Comparison of ENCODE assay signal across 8 mouse cellular contexts in the genomic region with DNA sequence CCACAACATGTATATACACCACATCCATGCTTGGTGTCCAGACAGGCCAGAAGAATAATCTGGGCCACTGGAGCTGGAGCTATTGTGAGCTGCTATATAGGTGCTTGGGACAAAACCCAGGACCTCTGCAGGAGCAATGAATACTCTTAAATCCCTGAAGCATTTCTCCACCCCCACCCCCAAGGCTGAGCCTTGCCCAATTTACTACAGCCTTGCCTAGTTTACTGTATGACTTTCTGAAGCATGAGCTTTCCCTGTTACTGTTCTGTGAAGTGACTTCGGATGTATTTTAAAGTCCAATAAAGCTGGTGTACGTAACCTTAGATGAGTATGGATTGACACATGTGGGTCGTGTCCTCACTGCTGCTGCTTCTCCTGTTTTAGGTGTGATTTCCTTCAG. TPM values are rescaled to one million over a fixed set of nuclear protein-coding genes. Genes with fewer than 3 reads are reported as not detected.
DNase-seq lines count a peak whose midpoint lies in the region; ATAC-seq and TF ChIP-seq lines count a peak whose summit lies in the region.
"Had no signal": no experiment of that assay in that cellular context is flagged by ENCODE, and none has a peak within 500 bp of the region (broad histone marks: within the 10 kb centered on the region; RNA-seq: fewer than 3 reads in every experiment).

No protein-coding gene starts in this region.

- no peak overlapping the region for H3K9ac ChIP-seq in forebrain, embryonic 14.5 days (ENCODE audit: low read length)
- no peak overlapping the region for H3K9ac ChIP-seq in limb, embryonic 14.5 days (ENCODE audit: low read depth, low read length, severe bottlenecking)

- peak overlapping the region; percentile 70 for H3K4me3 ChIP-seq in megakaryocyte, embryonic 14.5 days (replicated peaks)
- peak overlapping the region; percentile 75; the same call in 1 of the 2 replicates for H3K4me3 ChIP-seq in forebrain, embryonic 14.5 days (ENCODE audit: low read depth, low read length)
- peak overlapping the region; percentile 78 for H3K4me3 ChIP-seq in limb, embryonic 14.5 days (replicated peaks; ENCODE audit: low read length)

- ATAC-seq in megakaryocyte, adult 5-6 weeks (ENCODE audit: poor library complexity, severe bottlenecking), result no peak
- ATAC-seq in forebrain, embryonic 14.5 days, result no peak
- ATAC-seq in limb, embryonic 14.5 days (ENCODE audit: low FRiP score, low read depth), result no peak
- no peak for ATAC-seq in monocyte, adult 5-6 weeks (replicated peaks; ENCODE audit: insufficient number of reproducible peaks, low FRiP score, low TSS enrichment, poor library complexity, severe bottlenecking)

- H3K27me3 ChIP-seq in megakaryocyte, embryonic 14.5 days (replicated peaks), result no peaks in the 10 kb centered on the region
- H3K27me3 ChIP-seq in forebrain, embryonic 14.5 days (replicated peaks; ENCODE audit: control insufficient read depth, insufficient read depth, low read length), result no peaks in the 10 kb centered on the region
- H3K27me3 ChIP-seq in limb, embryonic 14.5 days (ENCODE audit: control insufficient read depth, insufficient read depth, low read length), result no peaks in the 10 kb centered on the region

- H3K9me3 ChIP-seq in megakaryocyte, embryonic 14.5 days, result no peaks in the 10 kb centered on the region
- no peaks in the 10 kb centered on the region for H3K9me3 ChIP-seq in forebrain, embryonic 14.5 days (replicated peaks; ENCODE audit: control insufficient read depth, low read length)
- H3K9me3 ChIP-seq in limb, embryonic 14.5 days (ENCODE audit: control insufficient read depth, low read length), result no peaks in the 10 kb centered on the region

- DNase-seq in forebrain, embryonic 14.5 days (ENCODE audit: low spot score), result no peak
- DNase-seq in limb, embryonic 14.5 days (ENCODE audit: low spot score), result no peak
- DNase-seq in urinary bladder, postnatal 36 days (ENCODE audit: low spot score in 2 of 2), result no peak
- DNase-seq in cerebellum, postnatal 36 days, result no peak
- DNase-seq: cerebellum, adult 9-10 months had no signal

- H3K4me1 ChIP-seq in megakaryocyte, embryonic 14.5 days, result peaks cover 26% of the 10 kb centered on the region
- H3K4me1 ChIP-seq in forebrain, embryonic 14.5 days (ENCODE audit: control insufficient read depth, insufficient read depth, low read length), result peaks cover 14% of the 10 kb centered on the region; the same call in 1 of the 2 replicates
- 0 out of 2 replicates have a peak, but pooled peaks cover 5% of the 10 kb centered on the region for H3K4me1 ChIP-seq in limb, embryonic 14.5 days (ENCODE audit: control insufficient read depth, insufficient read depth, low read length)

- H3K4me2 ChIP-seq in forebrain, embryonic 14.5 days (ENCODE audit: low read length), result peak overlapping the region; percentile 61
- peak overlapping the region; percentile 58; the same call in 1 of the 2 replicates for H3K4me2 ChIP-seq in limb, embryonic 14.5 days (replicated peaks; ENCODE audit: low read depth, low read length, severe bottlenecking)

- H3K36me3 ChIP-seq in megakaryocyte, embryonic 14.5 days (replicated peaks; ENCODE audit: low read length), result peaks cover 52% of the 10 kb centered on the region
- peaks cover 46% of the 10 kb centered on the region for H3K36me3 ChIP-seq in forebrain, embryonic 14.5 days (ENCODE audit: control insufficient read depth, insufficient read depth, low read length)
- peaks cover 42% of the 10 kb centered on the region for H3K36me3 ChIP-seq in limb, embryonic 14.5 days (ENCODE audit: control insufficient read depth, insufficient read depth, low read length)

- WGBS in forebrain, embryonic 14.5 days, result 88% methylated on average over 3 of the region's 3 CpGs
- 63% methylated on average over 3 of the region's 3 CpGs for WGBS in limb, embryonic 14.5 days

- no peak for TF ChIP-seq POLR2A in limb, embryonic 14.5 days (IDR thresholded peaks at IDR 0.05; ENCODE audit: borderline replicate concordance, extremely low read depth, insufficient read depth, insufficient read length)

- no peak overlapping the region for H3K27ac ChIP-seq in forebrain, embryonic 14.5 days (ENCODE audit: low read depth, low read length)
- H3K27ac ChIP-seq in limb, embryonic 14.5 days (replicated peaks; ENCODE audit: low read depth, low read length), result no peak overlapping the region

RNA-seq across cellular contexts. Expression of a gene that starts 2.0 kb away (rescaled TPM):
- polyA plus RNA-seq in megakaryocyte, embryonic 14.5 days (2012; ENCODE audit: insufficient read depth, low replicate concordance), result 4.0 and 9.1 TPM in 2 replicates
- total RNA-seq in megakaryocyte, adult 5-6 weeks (2015), result 53.0 and 57.0 TPM in 2 replicates
- 15.8 and 21.1 TPM in 2 replicates for total RNA-seq in megakaryocyte, adult 5-6 weeks (2017)
- 25.3 and 43.6 TPM in 2 replicates for polyA plus RNA-seq in forebrain, embryonic 14.5 days (2014; fragmentation: Nextera tagmentation; extraction: Ambion mirVana)
- 21.4 and 37.2 TPM in 2 replicates for polyA plus RNA-seq in limb, embryonic 14.5 days (2012; rRNA removed)
- 44.1 and 54.8 TPM in 2 replicates for polyA plus RNA-seq in limb, embryonic 14.5 days (2014; fragmentation: Nextera tagmentation; extraction: Ambion mirVana)
- total RNA-seq in monocyte, adult 5-6 weeks (2017), result 12.3 to 47.6 TPM (median 26.1 TPM) in 3 replicates

RNA-seq across cellular contexts. Expression of a gene that starts 5.6 kb away (rescaled TPM):
- 15.7 and 25.1 TPM in 2 replicates for polyA plus RNA-seq in megakaryocyte, embryonic 14.5 days (2012; ENCODE audit: insufficient read depth, low replicate concordance)
- total RNA-seq in megakaryocyte, adult 5-6 weeks (2015), result 14.8 and 16.7 TPM in 2 replicates
- 5.4 and 8.3 TPM in 2 replicates for total RNA-seq in megakaryocyte, adult 5-6 weeks (2017)
- polyA plus RNA-seq in forebrain, embryonic 14.5 days (2014; fragmentation: Nextera tagmentation; extraction: Ambion mirVana), result 12.6 and 16.6 TPM in 2 replicates
- 17.4 and 19.6 TPM in 2 replicates for polyA plus RNA-seq in limb, embryonic 14.5 days (2012; rRNA removed)
- 15.0 and 17.0 TPM in 2 replicates for polyA plus RNA-seq in limb, embryonic 14.5 days (2014; fragmentation: Nextera tagmentation; extraction: Ambion mirVana)
- 2.3 to 18.1 TPM (median 5.0 TPM) in 3 replicates for total RNA-seq in monocyte, adult 5-6 weeks (2017)

RNA-seq across cellular contexts. Expression of a gene that starts 34.8 kb away (rescaled TPM):
- polyA plus RNA-seq in megakaryocyte, embryonic 14.5 days (2012; ENCODE audit: insufficient read depth, low replicate concordance), result 237 and 322 TPM in 2 replicates
- total RNA-seq in megakaryocyte, adult 5-6 weeks (2015), result 115 and 138 TPM in 2 replicates
- total RNA-seq in megakaryocyte, adult 5-6 weeks (2017), result 28.1 and 38.1 TPM in 2 replicates
- polyA plus RNA-seq in forebrain, embryonic 14.5 days (2014; fragmentation: Nextera tagmentation; extraction: Ambion mirVana), result 8.9 and 10.2 TPM in 2 replicates
- 49.8 and 57.2 TPM in 2 replicates for polyA plus RNA-seq in limb, embryonic 14.5 days (2012; rRNA removed)
- polyA plus RNA-seq in limb, embryonic 14.5 days (2014; fragmentation: Nextera tagmentation; extraction: Ambion mirVana), result 17.3 and 21.1 TPM in 2 replicates
- 27.9 to 55.8 TPM (median 33.5 TPM) in 3 replicates for total RNA-seq in monocyte, adult 5-6 weeks (2017)

RNA-seq across cellular contexts. Expression of a gene that starts 47.4 kb away (rescaled TPM):
- 0.34 TPM in 1 of 2 replicates, not detected in the other for polyA plus RNA-seq in megakaryocyte, embryonic 14.5 days (2012; ENCODE audit: insufficient read depth, low replicate concordance)
- not detected in 2 replicates for total RNA-seq in megakaryocyte, adult 5-6 weeks (2015)
- 2.5 TPM in 1 of 2 replicates, not detected in the other for total RNA-seq in megakaryocyte, adult 5-6 weeks (2017)
- 4.1 and 4.7 TPM in 2 replicates for polyA plus RNA-seq in forebrain, embryonic 14.5 days (2014; fragmentation: Nextera tagmentation; extraction: Ambion mirVana)
- 2.4 and 4.5 TPM in 2 replicates for polyA plus RNA-seq in limb, embryonic 14.5 days (2012; rRNA removed)
- polyA plus RNA-seq in limb, embryonic 14.5 days (2014; fragmentation: Nextera tagmentation; extraction: Ambion mirVana), result 7.1 and 9.3 TPM in 2 replicates
- 4.3 to 14.7 TPM (median 5.7 TPM) in 3 replicates for total RNA-seq in monocyte, adult 5-6 weeks (2017)

RNA-seq across cellular contexts. Expression of a gene that starts 54.4 kb away (rescaled TPM):
- 83.1 and 177 TPM in 2 replicates for polyA plus RNA-seq in megakaryocyte, embryonic 14.5 days (2012; ENCODE audit: insufficient read depth, low replicate concordance)
- total RNA-seq in megakaryocyte, adult 5-6 weeks (2015), result 113 and 114 TPM in 2 replicates
- total RNA-seq in megakaryocyte, adult 5-6 weeks (2017), result 37.0 and 46.2 TPM in 2 replicates
- polyA plus RNA-seq in forebrain, embryonic 14.5 days (2014; fragmentation: Nextera tagmentation; extraction: Ambion mirVana), result 44.7 and 48.5 TPM in 2 replicates
- 65.8 and 86.0 TPM in 2 replicates for polyA plus RNA-seq in limb, embryonic 14.5 days (2012; rRNA removed)
- 43.7 and 49.7 TPM in 2 replicates for polyA plus RNA-seq in limb, embryonic 14.5 days (2014; fragmentation: Nextera tagmentation; extraction: Ambion mirVana)
- 63.5 to 76.8 TPM (median 69.4 TPM) in 3 replicates for total RNA-seq in monocyte, adult 5-6 weeks (2017)
